Mouse (Mus musculus): ENCODE results near the gene Slc35g1. TPM values are rescaled to one million over a fixed set of nuclear protein-coding genes. Genes with fewer than 3 reads are reported as not detected.

The Slc35g1 gene
- polyA plus RNA-seq, 1 experiment = 0.02 TPM

GRCm38 (mm10) chr19:38357956-38358623, 37.7 kb upstream of the Slc35g1 start:
- H3K4me3 ChIP-seq = no peak overlapping the region
- no peaks in the 10 kb centered on the region for H3K36me3 ChIP-seq (ENCODE audit: control insufficient read depth, insufficient read depth)
- H3K79me2 ChIP-seq (ENCODE audit: control insufficient read depth, insufficient read depth) = no peaks in the 10 kb centered on the region
- TF ChIP-seq E2F4 (IDR thresholded peaks at IDR 0.05; ENCODE audit: insufficient read depth) = no peak
- TF ChIP-seq POLR2AphosphoS2 (IDR thresholded peaks at IDR 0.05; ENCODE audit: insufficient read length, low read depth) = no peak
- TF ChIP-seq TCF3 (IDR thresholded peaks at IDR 0.05; ENCODE audit: insufficient read length, low read depth) = no peak
- no peak for TF ChIP-seq POLR2A (IDR thresholded peaks at IDR 0.05; ENCODE audit: insufficient read length, low read depth)
- no peak for TF ChIP-seq MAX (IDR thresholded peaks at IDR 0.05; ENCODE audit: low read depth)
- no peak for TF ChIP-seq USF1 (IDR thresholded peaks at IDR 0.05; ENCODE audit: low read depth)
- no peak for TF ChIP-seq TCF12 (IDR thresholded peaks at IDR 0.05; ENCODE audit: insufficient read depth, poor library complexity, severe bottlenecking)
- no peak for TF ChIP-seq CEBPB (IDR thresholded peaks at IDR 0.05; ENCODE audit: insufficient read depth, poor library complexity, severe bottlenecking)
- TF ChIP-seq MYOD1 (IDR thresholded peaks at IDR 0.05; ENCODE audit: control insufficient read depth in 1 of 3, insufficient read length in 2 of 3, low read depth in 2 of 3) = no peak
- TF ChIP-seq REST (IDR thresholded peaks at IDR 0.05; ENCODE audit: insufficient read depth, insufficient read length) = no peak
- no peak overlapping the region for H3ac ChIP-seq (ENCODE audit: control insufficient read depth, insufficient read length)
- H3K27me3 ChIP-seq (ENCODE audit: control insufficient read depth, insufficient read depth, insufficient read length) = no peaks in the 10 kb centered on the region
- no peak overlapping the region for H3K4me2 ChIP-seq (ENCODE audit: low read depth)

GRCm38 (mm10) chr19:38359287-38359686, 36.5 kb upstream of the Slc35g1 start:
- Histone ChIP-seq H3K36me3 (ENCODE audit: control insufficient read depth, insufficient read depth) (no peaks in the 10 kb centered on the region), H3K4me2 (ENCODE audit: low read depth) (no peak overlapping the region), H3K4me3 (no peak overlapping the region), H3K27me3 (ENCODE audit: control insufficient read depth, insufficient read depth, insufficient read length) (no peaks in the 10 kb centered on the region), H3ac (ENCODE audit: control insufficient read depth, insufficient read length) (no peak overlapping the region), H3K79me2 (ENCODE audit: control insufficient read depth, insufficient read depth) (no peaks in the 10 kb centered on the region)
- TF ChIP-seq MYOG (IDR thresholded peaks at IDR 0.05; ENCODE audit: control insufficient read depth in 1 of 3, insufficient read depth in 1 of 3, insufficient read length in 2 of 3, low read depth in 2 of 3) = no peak
- no peak for TF ChIP-seq SRF (IDR thresholded peaks at IDR 0.05; ENCODE audit: control insufficient read depth, insufficient read length, low read depth)
- TF ChIP-seq E2F4 (IDR thresholded peaks at IDR 0.05; ENCODE audit: insufficient read depth) = no peak
- TF ChIP-seq REST (IDR thresholded peaks at IDR 0.05; ENCODE audit: insufficient read depth, insufficient read length) = no peak
- TF ChIP-seq MAX (IDR thresholded peaks at IDR 0.05; ENCODE audit: low read depth) = no peak
- TF ChIP-seq MYOD1 (IDR thresholded peaks at IDR 0.05; ENCODE audit: control insufficient read depth in 1 of 3, insufficient read length in 2 of 3, low read depth in 2 of 3) = no peak
- no peak for TF ChIP-seq TCF3 (IDR thresholded peaks at IDR 0.05; ENCODE audit: insufficient read length, low read depth)
- TF ChIP-seq POLR2A (IDR thresholded peaks at IDR 0.05; ENCODE audit: insufficient read length, low read depth) = no peak
- TF ChIP-seq USF1 (IDR thresholded peaks at IDR 0.05; ENCODE audit: low read depth) = no peak
- no peak for TF ChIP-seq TCF12 (IDR thresholded peaks at IDR 0.05; ENCODE audit: insufficient read depth, poor library complexity, severe bottlenecking)

GRCm38 (mm10) chr19:38361850-38362249, 33.9 kb upstream of the Slc35g1 start:
- Histone ChIP-seq H3ac (ENCODE audit: control insufficient read depth, insufficient read length) (no peak overlapping the region), H3K36me3 (ENCODE audit: control insufficient read depth, insufficient read depth) (no peaks in the 10 kb centered on the region), H3K79me2 (ENCODE audit: control insufficient read depth, insufficient read depth) (no peaks in the 10 kb centered on the region), H3K4me3 (no peak overlapping the region), H3K4me2 (ENCODE audit: low read depth) (no peak overlapping the region), H3K27me3 (ENCODE audit: control insufficient read depth, insufficient read depth, insufficient read length) (no peaks in the 10 kb centered on the region)
- no peak for TF ChIP-seq REST (IDR thresholded peaks at IDR 0.05; ENCODE audit: insufficient read depth, insufficient read length)
- TF ChIP-seq POLR2A (IDR thresholded peaks at IDR 0.05; ENCODE audit: insufficient read length, low read depth) = no peak
- TF ChIP-seq SRF (IDR thresholded peaks at IDR 0.05; ENCODE audit: control insufficient read depth, insufficient read length, low read depth) = no peak
- TF ChIP-seq MYOD1 (IDR thresholded peaks at IDR 0.05; ENCODE audit: control insufficient read depth in 1 of 3, insufficient read length in 2 of 3, low read depth in 2 of 3) = no peak
- TF ChIP-seq TCF12 (IDR thresholded peaks at IDR 0.05; ENCODE audit: insufficient read depth, poor library complexity, severe bottlenecking) = no peak

- Histone ChIP-seq H3K4me3 (no peak overlapping the region), H3ac (ENCODE audit: control insufficient read depth, insufficient read length) (no peak overlapping the region), H3K79me2 (ENCODE audit: control insufficient read depth, insufficient read depth) (no peaks in the 10 kb centered on the region), H3K36me3 (ENCODE audit: control insufficient read depth, insufficient read depth) (no peaks in the 10 kb centered on the region), H3K4me2 (ENCODE audit: low read depth) (no peak overlapping the region), H3K27me3 (ENCODE audit: control insufficient read depth, insufficient read depth, insufficient read length) (no peaks in the 10 kb centered on the region)
- TF ChIP-seq CEBPB (IDR thresholded peaks at IDR 0.05; ENCODE audit: insufficient read depth, poor library complexity, severe bottlenecking) = no peak
- TF ChIP-seq REST (IDR thresholded peaks at IDR 0.05; ENCODE audit: insufficient read depth, insufficient read length) = no peak
- no peak for TF ChIP-seq E2F4 (IDR thresholded peaks at IDR 0.05; ENCODE audit: insufficient read depth)
- no peak for TF ChIP-seq MYOG (IDR thresholded peaks at IDR 0.05; ENCODE audit: control insufficient read depth in 1 of 3, insufficient read depth in 1 of 3, insufficient read length in 2 of 3, low read depth in 2 of 3)
- no peak for TF ChIP-seq TCF12 (IDR thresholded peaks at IDR 0.05; ENCODE audit: insufficient read depth, poor library complexity, severe bottlenecking)
- TF ChIP-seq SRF (IDR thresholded peaks at IDR 0.05; ENCODE audit: control insufficient read depth, insufficient read length, low read depth) = no peak
- TF ChIP-seq POLR2AphosphoS2 (IDR thresholded peaks at IDR 0.05; ENCODE audit: insufficient read length, low read depth) = no peak
- TF ChIP-seq USF1 (IDR thresholded peaks at IDR 0.05; ENCODE audit: low read depth) = no peak
- no peak for TF ChIP-seq POLR2A (IDR thresholded peaks at IDR 0.05; ENCODE audit: insufficient read length, low read depth)
- no peak for TF ChIP-seq TCF3 (IDR thresholded peaks at IDR 0.05; ENCODE audit: insufficient read length, low read depth)
- TF ChIP-seq MYOD1 (IDR thresholded peaks at IDR 0.05; ENCODE audit: control insufficient read depth in 1 of 3, insufficient read length in 2 of 3, low read depth in 2 of 3) = no peak
- TF ChIP-seq MAX (IDR thresholded peaks at IDR 0.05; ENCODE audit: low read depth) = no peak
These were observed 32.4 kb upstream of the Slc35g1 start for GRCm38 (mm10) chr19:38363358-38363757.
